Mouse (Mus musculus) neural tube, embryonic 14.5 days (tissue): ENCODE results near the gene Vwa5b1. TPM values are rescaled to one million over a fixed set of nuclear protein-coding genes. Genes with fewer than 3 reads are reported as not detected.

Experiments used
- ATAC-seq: fragments of 200-750 bp; cut with Nextera tagmentation; 2 replicates; pipeline ENCODE4 v1.8.0; 2017; ENCODE audit warnings: low read depth, mild to moderate bottlenecking, moderate TSS enrichment, moderate library complexity
- H3K27ac ChIP-seq: fragments of 300-500 bp; sonication (generic); 2 replicates; pipeline ENCODE4 v1.5.1; 2014; ENCODE audit warnings: low read depth, mild to moderate bottlenecking, control low read depth, low read length, moderate library complexity, mixed read lengths
- H3K27me3 ChIP-seq: fragments of 300-500 bp; sonication (generic); 2 replicates; pipeline ENCODE4 v1.6.1; 2014; ENCODE audit warnings: low read length; ENCODE audit not compliant: control insufficient read depth, insufficient read depth
- H3K36me3 ChIP-seq: fragments of 300-500 bp; sonication (generic); 2 replicates; pipeline ENCODE4 v1.6.1; 2014; ENCODE audit warnings: low read length, mixed read lengths; ENCODE audit not compliant: control insufficient read depth, insufficient read depth
- H3K4me1 ChIP-seq: fragments of 300-500 bp; sonication (generic); 2 replicates; pipeline ENCODE4 v1.6.1; 2014; ENCODE audit warnings: low read length; ENCODE audit not compliant: control insufficient read depth, insufficient read depth
- H3K4me2 ChIP-seq: fragments of 300-500 bp; sonication (generic); 2 replicates; pipeline ENCODE4 v1.6.1; 2014; ENCODE audit warnings: mild to moderate bottlenecking, low read depth, low read length, control low read depth
- H3K4me3 ChIP-seq: fragments of 300-500 bp; sonication (generic); 2 replicates; pipeline ENCODE4 v1.5.1; 2014; ENCODE audit warnings: low read depth, low read length, control low read depth, mixed read lengths
- H3K9ac ChIP-seq: fragments of 300-500 bp; sonication (generic); replicated peaks from 2 replicates; pipeline ENCODE4 v1.6.1; 2014; ENCODE audit warnings: low read depth, mild to moderate bottlenecking, control low read depth, low read length, mixed read lengths
- H3K9me3 ChIP-seq: fragments of 300-500 bp; sonication (generic); 2 replicates; pipeline ENCODE4 v1.6.1; 2016; ENCODE audit warnings: low read length; ENCODE audit not compliant: control insufficient read depth
- WGBS: fragments of 180-500 bp; shearing (Covaris S2); extraction: QIAGEN DNeasy Blood & Tissue Kit; methylation state at CpG from one replicate; pipeline ENCODE4 v1.1.7; 2014; 5-methylcytosine and 5-hydroxymethylcytosine counted together
- polyA plus RNA-seq: library from polyadenylated mRNA; unstranded; fragments of >200 nt; fragmentation: Nextera tagmentation; extraction: Ambion mirVana; gene quantifications from 2 replicates; pipeline ENCODE4 v1.2.1, GENCODE M21; 2014

The Vwa5b1 gene
- polyA plus RNA-seq, 1 experiment from 2014 or later = 0.80 TPM

DNA sequence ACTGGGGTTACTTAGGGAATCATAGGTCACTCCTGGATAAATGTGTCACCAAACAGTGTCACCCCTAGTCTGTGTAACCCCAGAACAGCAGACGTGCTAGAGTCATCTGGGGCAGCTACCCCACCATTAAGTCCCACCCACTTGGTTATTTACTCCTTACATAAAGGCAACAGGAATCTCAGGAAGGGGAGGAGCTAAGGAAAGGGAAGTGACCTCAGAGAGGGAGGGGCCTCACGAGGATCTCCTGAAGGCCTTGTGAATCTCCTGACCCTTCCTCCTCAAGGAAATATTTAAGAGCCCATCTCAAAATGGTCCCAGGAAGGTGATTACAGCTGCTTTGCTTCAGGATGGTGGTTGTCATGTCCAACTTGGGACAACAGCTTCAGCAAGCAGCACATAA lies 103.9 kb downstream of the Vwa5b1 start:
- Histone ChIP-seq H3K9me3 (no peaks in the 10 kb centered on the region), H3K27ac (no peak overlapping the region), H3K36me3 (no peaks in the 10 kb centered on the region), H3K4me2 (no peak overlapping the region), H3K27me3 (no peaks in the 10 kb centered on the region), H3K9ac (no peak overlapping the region), H3K4me3 (no peak overlapping the region), H3K4me1 (peaks cover under 1% of the 10 kb centered on the region; the same call in 1 of the 2 replicates)
- 94% methylated on average over 2 of the region's 2 CpGs for WGBS
- ATAC-seq = no peak

- H3K36me3 ChIP-seq = no peaks in the 10 kb centered on the region
- no peaks in the 10 kb centered on the region for H3K27me3 ChIP-seq
These were observed 105.7 kb downstream of the Vwa5b1 start for GRCm38 (mm10) chr4:138530011-138530410.

GRCm38 (mm10) chr4:138525684-138526083 lies 110.0 kb downstream of the Vwa5b1 start:
- Histone ChIP-seq H3K27me3 (no peaks in the 10 kb centered on the region), H3K4me2 (no peak overlapping the region), H3K4me1 (peaks cover 7% of the 10 kb centered on the region; the same call in 1 of the 2 replicates), H3K27ac (no peak overlapping the region), H3K4me3 (no peak overlapping the region), H3K36me3 (no peaks in the 10 kb centered on the region), H3K9ac (no peak overlapping the region), H3K9me3 (no peaks in the 10 kb centered on the region)
- no peak for ATAC-seq
- WGBS = 38% methylated on average over 4 of the region's 4 CpGs

More at GRCm38 (mm10) chr4:138530011-138530410, 105.7 kb downstream of the Vwa5b1 start:
- no peak for ATAC-seq
- H3K9ac ChIP-seq = no peak overlapping the region
- 96% methylated on average over 6 of the region's 6 CpGs for WGBS
- no peaks in the 10 kb centered on the region for H3K9me3 ChIP-seq
- H3K4me3 ChIP-seq = no peak overlapping the region
- no peak overlapping the region for H3K4me2 ChIP-seq
- H3K4me1 ChIP-seq = no peaks in the 10 kb centered on the region
- H3K27ac ChIP-seq = no peak overlapping the region

GRCm38 (mm10) chr4:138524769-138525168 lies 110.9 kb downstream of the Vwa5b1 start:
- 84% methylated on average over 9 of the region's 9 CpGs for WGBS
- no peak overlapping the region for H3K4me3 ChIP-seq
- ATAC-seq = no peak
- no peak overlapping the region for H3K4me2 ChIP-seq
- peaks cover 7% of the 10 kb centered on the region; the same call in 1 of the 2 replicates for H3K4me1 ChIP-seq
- no peak overlapping the region for H3K9ac ChIP-seq
- no peaks in the 10 kb centered on the region for H3K9me3 ChIP-seq
- no peak overlapping the region for H3K27ac ChIP-seq
- no peaks in the 10 kb centered on the region for H3K36me3 ChIP-seq
- H3K27me3 ChIP-seq = no peaks in the 10 kb centered on the region

GRCm38 (mm10) chr4:138523775-138524174 lies 111.9 kb downstream of the Vwa5b1 start:
- WGBS = 29% methylated on average over 7 of the region's 7 CpGs
- Histone ChIP-seq H3K9me3 (no peaks in the 10 kb centered on the region), H3K4me3 (no peak overlapping the region), H3K9ac (no peak overlapping the region), H3K36me3 (no peaks in the 10 kb centered on the region), H3K4me2 (no peak overlapping the region), H3K27me3 (no peaks in the 10 kb centered on the region), H3K4me1 (peaks cover 12% of the 10 kb centered on the region; the same call in 1 of the 2 replicates), H3K27ac (no peak overlapping the region; the same call in 1 of the 2 replicates)
- ATAC-seq = no peak

DNA sequence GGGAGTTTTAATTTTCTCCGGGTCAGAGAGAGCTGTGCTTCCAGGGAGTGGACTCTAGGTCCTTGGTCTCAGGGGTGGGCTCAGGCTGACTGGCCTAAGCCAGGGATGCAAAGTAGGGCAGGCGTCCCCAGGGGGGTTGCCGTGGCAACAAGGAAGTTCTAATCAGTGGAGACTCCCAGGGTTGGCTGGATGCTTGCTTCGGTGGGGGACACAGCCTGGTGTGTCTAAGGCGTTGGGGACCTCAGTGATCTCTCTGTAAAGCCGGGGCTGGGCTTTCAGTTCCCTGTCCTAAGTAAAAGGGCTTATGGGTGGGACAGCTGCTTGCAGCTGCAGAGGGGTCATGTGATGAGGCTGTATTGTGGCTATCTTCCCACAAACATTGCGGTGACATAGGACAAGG lies 113.4 kb downstream of the Vwa5b1 start:
- Histone ChIP-seq H3K36me3 (no peaks in the 10 kb centered on the region), H3K27ac (no peak overlapping the region), H3K9ac (no peak overlapping the region), H3K9me3 (no peaks in the 10 kb centered on the region), H3K4me2 (no peak overlapping the region), H3K27me3 (no peaks in the 10 kb centered on the region), H3K4me3 (no peak overlapping the region), H3K4me1 (peaks cover 21% of the 10 kb centered on the region)
- 12% methylated on average over 7 of the region's 7 CpGs for WGBS
- ATAC-seq = no peak

GRCm38 (mm10) chr4:138517153-138517789 lies 118.4 kb downstream of the Vwa5b1 start:
- ATAC-seq = peak; percentile 71
- peaks cover 23% of the 10 kb centered on the region for H3K4me1 ChIP-seq
- 15% methylated on average over 9 of the region's 9 CpGs for WGBS

GRCm38 (mm10) chr4:138516448-138516847 lies 119.2 kb downstream of the Vwa5b1 start:
- no peaks in the 10 kb centered on the region for H3K36me3 ChIP-seq
- ATAC-seq = no peak
- H3K27me3 ChIP-seq = no peaks in the 10 kb centered on the region
- H3K9ac ChIP-seq = no peak overlapping the region
- no peak overlapping the region for H3K4me3 ChIP-seq
- no peaks in the 10 kb centered on the region for H3K9me3 ChIP-seq
- WGBS = 90% methylated on average over 3 of the region's 3 CpGs
- no peak overlapping the region for H3K27ac ChIP-seq
- H3K4me1 ChIP-seq = peaks cover 20% of the 10 kb centered on the region
- no peak overlapping the region for H3K4me2 ChIP-seq

More at GRCm38 (mm10) chr4:138517153-138517789, 118.4 kb downstream of the Vwa5b1 start:
- no peaks in the 10 kb centered on the region for H3K9me3 ChIP-seq
- 0 out of 2 replicates have a peak overlapping the region, but pooled peaks have one; percentile 23 for H3K27ac ChIP-seq
- no peak overlapping the region for H3K4me2 ChIP-seq
- H3K9ac ChIP-seq = no peak overlapping the region
- no peak overlapping the region for H3K4me3 ChIP-seq
- H3K36me3 ChIP-seq = no peaks in the 10 kb centered on the region
- no peaks in the 10 kb centered on the region for H3K27me3 ChIP-seq
